Mouse (Mus musculus) embryo, embryonic 9.5 days (tissue): ENCODE measurements around the gene Prune2.

Experiments used
- DNase-seq: peaks from one replicate; pipeline ENCODE4 v3.0.0-alpha.2; 2017; ENCODE audit errors: extremely low spot score

Prune2 gene

GRCm38 (mm10) chr19:17194730-17195129 lies 238.8 kb downstream of the Prune2 start:
- no peak for DNase-seq

DNA sequence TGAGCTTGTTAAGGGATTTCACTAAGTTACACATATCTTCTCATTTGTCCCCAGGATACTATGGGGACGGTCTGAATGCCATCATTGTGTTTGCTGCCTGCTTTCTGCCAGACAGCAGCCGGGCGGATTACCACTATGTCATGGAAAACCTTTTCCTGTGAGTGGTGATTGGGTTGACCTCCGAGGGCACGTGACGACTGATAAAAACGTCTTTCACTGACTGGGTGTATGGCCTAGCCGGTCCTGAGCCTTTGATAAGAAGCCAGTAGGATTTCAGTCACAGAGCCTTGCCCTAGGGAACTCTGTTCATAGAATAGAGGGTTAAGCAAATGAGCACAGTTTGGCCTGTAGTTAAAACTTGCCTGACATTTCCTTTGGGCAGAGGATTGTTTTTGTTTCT lies 243.1 kb downstream of the Prune2 start:
- peak; percentile 8 for DNase-seq

DNA sequence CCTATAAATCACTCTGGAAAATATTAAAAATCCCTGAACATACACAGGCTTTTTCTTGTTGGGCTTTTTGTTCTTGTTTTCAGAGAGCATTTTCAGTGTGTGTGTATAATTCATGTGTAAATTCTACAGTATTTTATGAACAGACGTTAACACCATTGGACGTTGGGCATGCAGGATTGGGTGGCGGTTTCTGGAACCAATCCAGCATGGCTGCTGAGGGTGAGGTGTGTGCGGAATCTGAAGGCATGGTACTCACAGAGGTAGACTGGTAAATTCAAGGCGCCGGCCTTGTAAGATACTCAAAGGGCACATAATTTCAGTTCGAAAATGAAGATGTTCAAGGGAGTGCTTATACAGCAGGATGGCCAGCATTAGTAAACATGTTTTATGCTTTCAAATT lies 251.2 kb downstream of the Prune2 start:
- DNase-seq = no peak

DNA sequence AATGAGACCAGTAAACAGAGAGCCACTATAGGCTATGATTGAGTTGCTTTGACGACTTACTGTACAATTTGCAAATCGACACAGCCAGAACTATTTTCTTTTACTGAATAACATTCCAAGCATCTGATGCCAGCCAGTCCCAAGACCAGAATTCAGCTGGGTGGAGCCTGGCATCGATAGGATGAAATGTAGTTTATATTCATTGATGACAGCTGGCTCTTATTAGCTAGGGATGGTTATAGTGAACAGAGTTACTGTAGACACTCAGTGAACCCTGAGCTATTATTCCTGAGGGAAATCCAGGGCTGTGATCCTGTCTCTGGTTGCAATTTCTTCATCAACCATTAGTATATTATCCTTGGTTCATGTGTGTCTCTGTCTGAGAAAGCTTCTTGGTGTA lies 254.6 kb downstream of the Prune2 start:
- DNase-seq = no peak

DNA sequence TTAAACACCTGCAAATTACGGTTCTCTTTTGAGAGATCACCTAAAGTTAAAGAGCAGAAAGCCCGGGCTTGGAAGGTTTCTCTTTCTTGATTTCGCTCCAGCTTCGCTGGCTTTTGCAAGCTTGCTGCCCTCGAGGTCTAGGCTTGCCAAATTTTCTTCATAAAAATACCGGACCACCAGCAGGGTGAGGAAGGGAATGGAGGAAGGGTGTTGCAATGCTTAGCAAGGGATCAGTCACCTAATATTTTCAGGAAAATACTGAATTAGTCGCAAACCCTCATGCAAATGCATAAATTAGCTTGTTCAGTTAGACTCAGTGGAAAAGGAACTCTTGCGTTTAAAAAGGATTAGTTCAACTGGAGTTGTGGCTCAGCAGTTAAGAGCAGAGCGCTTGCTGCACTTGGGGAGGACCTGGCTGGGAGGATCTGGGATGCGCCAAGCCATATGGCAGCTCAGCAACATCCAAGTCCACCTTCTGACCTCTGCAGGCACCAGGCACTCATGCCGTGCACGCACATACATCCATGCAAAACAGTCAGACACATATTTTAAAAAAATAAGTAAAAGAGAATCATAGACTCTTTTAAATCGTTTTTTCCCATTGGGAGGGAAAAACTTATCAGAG lies 259.1 kb downstream of the Prune2 start:
- DNase-seq = no peak

DNA sequence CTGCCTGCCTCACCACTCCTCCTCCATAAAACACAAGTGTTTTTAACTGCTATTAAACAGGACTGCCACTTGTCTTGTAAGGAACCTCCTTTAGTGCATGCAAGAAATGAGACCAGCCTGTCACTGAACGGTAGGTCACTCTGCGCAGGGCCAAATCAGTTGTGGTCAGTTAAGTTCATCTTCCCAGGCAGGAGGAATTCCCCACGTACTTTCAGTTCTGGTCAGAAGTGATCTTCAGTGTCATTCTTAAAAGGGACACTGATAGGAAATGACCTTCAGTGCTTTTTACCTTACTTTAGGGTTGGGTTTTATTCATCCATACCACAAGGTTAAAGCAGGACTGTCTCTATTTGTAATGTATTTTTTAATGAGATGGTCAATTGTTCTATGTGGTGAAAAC lies 262.3 kb downstream of the Prune2 start:
- no peak for DNase-seq

- DNase-seq = no peak
Measured at GRCm38 (mm10) chr19:17223801-17224200, 267.9 kb downstream of the Prune2 start.

- DNase-seq = no peak
Measured at GRCm38 (mm10) chr19:17225570-17226083, 269.7 kb downstream of the Prune2 start.

DNA sequence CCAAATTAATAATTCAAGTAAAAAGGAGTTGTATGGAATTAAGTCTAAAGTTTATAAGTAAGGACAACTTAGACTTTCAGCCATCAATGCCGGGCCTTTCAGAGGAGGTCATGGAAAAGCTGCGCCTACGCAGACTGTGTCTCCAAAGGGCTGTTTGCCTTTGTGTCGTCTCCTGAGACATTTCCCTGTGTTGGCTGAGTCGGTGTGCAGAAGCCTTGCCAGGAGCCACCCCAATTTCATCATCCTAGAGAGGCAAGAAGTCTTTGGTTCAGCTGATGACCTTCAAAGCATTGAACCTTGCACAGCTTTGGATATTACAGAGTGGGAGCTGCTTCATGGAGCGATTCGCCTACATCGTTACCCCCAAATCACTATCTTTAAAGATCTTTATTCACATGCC lies 270.2 kb downstream of the Prune2 start:
- no peak for DNase-seq

GRCm38 (mm10) chr19:17230013-17230412 lies 274.1 kb downstream of the Prune2 start:
- DNase-seq = no peak

- no peak for DNase-seq
Measured at GRCm38 (mm10) chr19:17238471-17238870, 282.6 kb downstream of the Prune2 start.

DNA sequence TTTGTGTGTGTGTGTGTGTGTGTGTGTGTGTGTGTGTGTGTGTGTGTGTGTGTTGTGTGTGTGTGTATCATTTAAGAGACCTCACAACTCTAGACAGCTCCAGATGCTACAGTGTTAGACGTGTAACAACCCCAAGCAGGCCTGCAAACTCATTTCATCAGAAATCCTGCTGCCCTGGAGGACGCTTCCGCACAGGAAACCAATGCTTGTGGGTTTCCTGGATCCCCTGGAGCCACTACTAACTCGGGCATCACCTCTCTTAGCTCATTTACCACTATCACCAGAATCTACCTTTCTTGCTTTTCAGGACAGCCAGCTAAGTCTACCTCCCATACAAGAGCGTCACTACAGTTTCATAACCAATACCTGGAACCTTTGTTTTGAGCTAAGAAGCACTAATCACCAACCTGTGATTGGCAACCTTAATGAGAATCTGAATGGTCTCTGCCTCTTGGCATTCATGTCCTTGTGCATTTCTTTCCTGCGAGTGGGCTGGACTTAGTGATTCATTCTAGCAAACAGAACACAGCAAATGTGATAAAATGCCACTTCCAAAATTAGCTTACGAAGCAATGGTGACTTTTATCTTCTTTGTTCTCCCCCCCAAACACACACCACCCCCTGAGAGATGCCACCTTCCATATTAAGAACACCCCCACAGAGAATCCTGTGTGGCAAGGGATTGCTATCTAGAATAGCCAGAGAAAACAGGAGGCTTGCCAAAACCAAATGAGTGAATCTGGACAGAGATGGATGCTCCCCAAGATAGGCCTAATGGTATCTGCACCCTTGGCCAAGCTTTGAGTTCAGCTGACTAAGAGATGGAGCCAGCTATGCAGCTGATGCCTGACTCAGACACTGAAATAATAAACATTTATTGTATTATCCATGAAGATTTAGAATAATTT lies 284.5 kb downstream of the Prune2 start:
- no peak for DNase-seq

DNA sequence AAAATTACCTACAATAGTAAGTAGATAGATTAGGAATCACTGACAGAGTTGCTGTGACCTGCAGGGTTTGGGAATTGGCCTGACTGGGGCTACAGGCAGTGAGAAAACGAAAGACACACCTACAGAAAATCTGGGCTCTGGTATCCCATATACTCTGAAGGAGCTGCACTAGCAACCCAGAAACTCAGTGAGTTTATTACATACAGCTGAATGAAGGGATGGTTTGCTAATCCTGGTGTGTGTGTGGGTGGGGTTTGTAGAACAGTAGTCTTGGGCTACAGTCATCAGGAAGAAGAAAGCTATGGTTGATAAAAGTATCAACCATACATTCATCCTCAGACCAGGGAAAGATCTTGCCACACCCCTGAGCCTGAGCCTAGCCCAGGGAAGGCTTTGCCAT lies 285.3 kb downstream of the Prune2 start:
- no peak for DNase-seq

DNA sequence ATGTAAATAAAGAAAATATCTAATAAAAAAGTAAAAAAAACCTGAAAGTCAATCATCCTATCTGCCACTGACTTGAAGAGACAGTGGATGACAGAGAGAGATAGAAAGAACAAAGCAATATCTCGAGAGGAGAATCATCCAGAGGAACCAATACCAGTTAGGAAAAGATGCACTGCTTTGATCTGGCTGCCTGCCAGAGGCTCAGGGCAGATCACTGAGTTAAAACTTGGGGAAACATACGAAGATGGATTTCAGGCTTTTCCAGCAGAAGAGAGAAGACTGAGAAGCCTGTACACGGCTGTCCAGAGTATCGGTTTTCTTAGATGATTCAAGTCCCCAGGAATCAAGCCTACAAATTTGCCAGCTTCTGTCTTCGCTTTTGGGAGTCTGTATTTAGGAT lies 287.0 kb downstream of the Prune2 start:
- DNase-seq = no peak

DNA sequence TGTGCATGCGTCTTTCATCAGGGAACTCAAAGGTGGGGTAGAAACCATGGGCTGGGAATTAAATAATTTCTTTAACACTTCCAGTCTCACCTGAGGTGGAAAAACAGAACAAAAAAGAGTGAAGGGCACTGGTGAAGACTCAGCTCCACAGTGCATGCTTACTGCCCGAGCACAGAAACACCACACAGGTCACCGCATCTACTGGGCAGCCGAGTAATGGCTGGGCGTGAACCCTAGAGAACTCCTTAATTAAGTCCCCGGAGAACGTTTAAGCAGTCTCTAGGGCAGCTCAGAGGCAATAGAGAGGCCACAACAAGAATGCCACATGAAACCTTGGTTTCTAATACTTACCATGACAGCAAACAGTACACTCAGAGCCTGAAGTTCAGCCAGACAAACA lies 288.6 kb downstream of the Prune2 start:
- DNase-seq = no peak

GRCm38 (mm10) chr19:17247352-17247925 lies 291.5 kb downstream of the Prune2 start:
- no peak for DNase-seq

GRCm38 (mm10) chr19:17249691-17250090 lies 293.8 kb downstream of the Prune2 start:
- no peak for DNase-seq

- no peak for DNase-seq
Measured at GRCm38 (mm10) chr19:17250801-17251200, 294.9 kb downstream of the Prune2 start.

DNA sequence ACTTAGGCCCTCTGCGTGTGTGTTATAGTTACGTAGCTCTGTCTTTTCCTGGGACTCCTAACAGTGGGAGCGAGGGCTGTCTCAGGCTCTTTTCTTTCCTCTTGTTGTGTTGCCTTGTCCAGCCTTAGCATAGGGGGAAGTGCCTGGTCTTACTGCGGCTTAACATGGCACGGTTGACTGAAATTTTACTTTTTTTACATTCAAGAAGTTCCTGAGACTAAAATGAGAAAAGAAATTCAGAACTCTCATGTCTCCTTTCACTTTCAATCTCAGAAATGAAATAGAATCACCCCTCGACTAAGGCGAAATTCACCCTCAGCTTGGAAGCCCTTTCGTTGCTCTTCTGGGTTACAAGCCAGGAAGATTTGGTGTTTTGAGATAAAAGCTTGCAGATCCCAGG lies 295.5 kb downstream of the Prune2 start:
- no peak for DNase-seq

DNA sequence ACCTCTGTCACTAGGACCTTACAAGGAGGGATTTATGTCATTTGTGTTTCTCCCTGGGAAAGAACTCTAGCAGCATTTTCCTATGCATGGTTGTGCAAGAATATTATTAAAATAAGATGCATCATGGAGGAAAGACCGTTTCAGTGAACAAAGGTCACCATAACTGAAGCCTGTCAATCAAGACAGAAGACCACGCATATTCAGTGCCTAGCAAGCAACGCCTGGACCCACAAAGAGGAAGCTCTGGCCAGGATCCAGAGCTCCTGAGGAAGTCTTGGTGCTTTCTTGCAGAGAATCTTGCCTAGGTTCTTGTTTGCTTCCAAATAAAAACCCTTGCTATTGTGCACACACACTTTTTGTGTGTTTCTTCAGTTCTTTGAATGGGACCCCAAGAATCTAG lies 296.9 kb downstream of the Prune2 start:
- no peak for DNase-seq

GRCm38 (mm10) chr19:17255511-17255910 lies 299.6 kb downstream of the Prune2 start:
- DNase-seq = no peak

- no peak for DNase-seq
Measured at GRCm38 (mm10) chr19:17256388-17256787, 300.5 kb downstream of the Prune2 start.

DNA sequence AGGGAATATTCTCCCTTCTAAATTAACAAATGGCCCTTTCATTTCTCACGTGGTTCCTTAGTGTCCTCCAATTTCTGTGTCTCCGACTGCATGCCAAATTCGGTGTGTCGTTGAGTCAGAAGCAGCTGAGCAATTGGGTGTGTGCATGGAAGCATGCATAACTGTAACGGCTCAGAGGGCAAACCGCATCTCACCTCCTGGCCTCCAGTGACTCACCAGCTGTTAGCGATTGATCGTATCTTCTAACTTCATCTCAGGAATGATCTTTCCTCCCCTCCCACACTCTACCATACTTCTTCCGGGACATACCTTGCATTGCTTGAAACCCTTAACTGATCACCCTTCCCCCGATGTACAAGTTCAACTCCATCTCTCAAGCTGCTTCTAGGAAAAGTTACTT lies 300.9 kb downstream of the Prune2 start:
- no peak for DNase-seq
